Mouse (Mus musculus) megakaryocyte, embryonic 14.5 days (primary cell): ENCODE data around the gene Btaf1. TPM values are rescaled to one million over a fixed set of nuclear protein-coding genes. Genes with fewer than 3 reads are reported as not detected.

ENCODE experiments used
- H3K27me3 ChIP-seq: replicated peaks from 2 replicates; pipeline ENCODE3; 2012; ENCODE audit warnings: inconsistent platforms
- H3K36me3 ChIP-seq: replicated peaks from 2 replicates; pipeline ENCODE3; 2012; ENCODE audit warnings: low read length, inconsistent platforms, mixed read lengths
- H3K4me1 ChIP-seq: 2 replicates; pipeline ENCODE4 v1.6.1; 2012; ENCODE audit warnings: inconsistent platforms
- H3K4me3 ChIP-seq: replicated peaks from 2 replicates; pipeline ENCODE3; 2012; ENCODE audit warnings: moderate library complexity, mild to moderate bottlenecking, inconsistent platforms
- H3K9me3 ChIP-seq: 2 replicates; pipeline ENCODE4 v1.6.1; 2012; ENCODE audit warnings: inconsistent platforms
- FLI1 ChIP-seq: IDR thresholded peaks from 2 replicates; pipeline ENCODE4 v1.6.1; 2012; ENCODE audit warnings: low read length, inconsistent platforms, mixed read lengths
- GATA1 ChIP-seq: IDR thresholded peaks from 3 replicates; pipeline ENCODE4 v1.6.1; 2012; ENCODE audit warnings: mixed read lengths, low read length, inconsistent platforms, borderline replicate concordance
- polyA plus RNA-seq: library from polyadenylated mRNA; stranded (reverse); fragments of >175 nt; gene quantifications from 2 replicates; pipeline ENCODE4 v1.2.3, GENCODE M21; 2012; ENCODE audit warnings: low replicate concordance; ENCODE audit not compliant: insufficient read depth

Btaf1 gene
- polyA plus RNA-seq, 1 experiment: 0.32 TPM

- TF ChIP-seq GATA1 (no peak), FLI1 (no peak)
- H3K36me3 ChIP-seq: no peaks in the 10 kb centered on the region
- peaks cover 15% of the 10 kb centered on the region for H3K4me1 ChIP-seq
- no peaks in the 10 kb centered on the region for H3K9me3 ChIP-seq
- H3K27me3 ChIP-seq: peaks cover 21% of the 10 kb centered on the region
- H3K4me3 ChIP-seq: peak overlapping the region; percentile 90
Observed at GRCm38 (mm10) chr19:36904211-36905007, 21.5 kb upstream of the Btaf1 start.

DNA sequence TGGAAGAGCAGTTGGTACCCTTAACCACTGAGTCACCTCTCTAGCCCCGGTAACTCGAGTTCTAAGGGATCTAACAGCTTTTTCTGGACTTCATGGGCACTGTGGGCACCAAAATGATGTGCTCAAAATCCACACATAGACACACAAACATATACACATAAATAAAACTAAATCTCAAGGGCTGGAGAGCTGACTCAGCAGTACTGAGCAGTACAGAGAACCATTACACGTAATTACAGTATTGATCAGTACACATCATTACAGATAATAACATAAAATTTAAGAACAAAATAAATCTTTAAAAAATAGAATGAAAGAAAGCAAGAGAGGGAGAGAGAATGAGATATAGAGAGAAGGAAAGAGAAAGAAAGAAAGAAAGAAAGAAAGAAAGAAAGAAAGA lies 16.7 kb upstream of the Btaf1 start:
- Histone ChIP-seq H3K9me3 (0 out of 2 replicates have a peak, but pooled peaks cover 3% of the 10 kb centered on the region), H3K27me3 (peaks cover 29% of the 10 kb centered on the region), H3K36me3 (no peaks in the 10 kb centered on the region), H3K4me3 (no peak overlapping the region), H3K4me1 (peaks cover 11% of the 10 kb centered on the region)
- no peak for TF ChIP-seq GATA1
- no peak for TF ChIP-seq FLI1

DNA sequence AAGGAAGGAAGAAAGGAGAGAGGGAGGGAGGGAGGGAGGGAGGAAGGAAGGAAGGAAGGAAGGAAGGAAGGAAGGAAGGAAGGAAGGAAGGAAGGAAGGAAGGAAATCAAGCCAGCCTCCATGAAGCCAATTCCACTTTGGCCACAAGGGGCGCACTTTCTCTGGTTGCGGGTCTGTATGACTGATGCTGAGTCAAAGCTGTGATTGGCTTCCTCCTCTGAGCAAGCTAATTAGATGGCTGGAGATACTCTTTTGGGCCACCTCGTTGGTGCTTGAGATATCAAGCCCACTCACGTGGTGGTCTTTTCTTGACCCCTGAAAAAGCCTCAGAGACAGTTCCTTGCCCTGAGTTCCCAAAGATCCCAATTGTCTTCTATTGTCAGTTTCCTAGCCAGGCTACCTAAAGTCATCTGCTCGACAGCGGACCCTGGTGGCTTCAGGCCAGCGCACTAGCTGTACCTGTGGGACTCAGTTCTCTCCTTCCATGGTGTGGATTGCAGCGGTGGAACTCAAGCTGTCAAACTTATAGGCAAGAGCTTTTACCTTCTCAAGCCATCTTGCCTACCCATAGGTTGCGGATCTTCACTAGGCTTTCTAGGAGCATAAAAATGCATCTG lies 16.1 kb upstream of the Btaf1 start:
- no peak overlapping the region for H3K4me3 ChIP-seq
- no peaks in the 10 kb centered on the region for H3K36me3 ChIP-seq
- TF ChIP-seq GATA1 (no peak), FLI1 (no peak)
- peaks cover 4% of the 10 kb centered on the region; the same call in 1 of the 2 replicates for H3K4me1 ChIP-seq
- peaks cover 26% of the 10 kb centered on the region for H3K27me3 ChIP-seq
- H3K9me3 ChIP-seq: 0 out of 2 replicates have a peak, but pooled peaks cover 3% of the 10 kb centered on the region

GRCm38 (mm10) chr19:36910424-36911045 lies 15.3 kb upstream of the Btaf1 start:
- H3K4me3 ChIP-seq: peak overlapping the region; percentile 42
- no peaks in the 10 kb centered on the region for H3K36me3 ChIP-seq
- peaks cover 26% of the 10 kb centered on the region for H3K27me3 ChIP-seq
- no peak for TF ChIP-seq GATA1
- no peak for TF ChIP-seq FLI1
- H3K9me3 ChIP-seq: 0 out of 2 replicates have a peak, but pooled peaks cover 3% of the 10 kb centered on the region
- H3K4me1 ChIP-seq: peaks cover 5% of the 10 kb centered on the region; the same call in 1 of the 2 replicates

- peaks cover 29% of the 10 kb centered on the region for H3K27me3 ChIP-seq
- H3K4me3 ChIP-seq: no peak overlapping the region
- H3K4me1 ChIP-seq: peaks cover 12% of the 10 kb centered on the region
- H3K9me3 ChIP-seq: 0 out of 2 replicates have a peak, but pooled peaks cover 3% of the 10 kb centered on the region
- TF ChIP-seq FLI1 (no peak), GATA1 (no peak)
- no peaks in the 10 kb centered on the region for H3K36me3 ChIP-seq
Observed at GRCm38 (mm10) chr19:36913064-36913463, 12.8 kb upstream of the Btaf1 start.

- Histone ChIP-seq H3K27me3 (peaks cover 25% of the 10 kb centered on the region), H3K4me1 (peaks cover 23% of the 10 kb centered on the region), H3K9me3 (no peaks in the 10 kb centered on the region), H3K36me3 (no peaks in the 10 kb centered on the region), H3K4me3 (no peak overlapping the region)
- TF ChIP-seq GATA1 (no peak), FLI1 (no peak)
Observed at GRCm38 (mm10) chr19:36916206-36916605, 9.7 kb upstream of the Btaf1 start.

GRCm38 (mm10) chr19:36916876-36917389 lies 8.9 kb upstream of the Btaf1 start:
- TF ChIP-seq FLI1 (no peak), GATA1 (no peak)
- peaks cover 23% of the 10 kb centered on the region for H3K4me1 ChIP-seq
- peaks cover 22% of the 10 kb centered on the region for H3K27me3 ChIP-seq
- H3K4me3 ChIP-seq: no peak overlapping the region
- H3K36me3 ChIP-seq: no peaks in the 10 kb centered on the region
- H3K9me3 ChIP-seq: no peaks in the 10 kb centered on the region

DNA sequence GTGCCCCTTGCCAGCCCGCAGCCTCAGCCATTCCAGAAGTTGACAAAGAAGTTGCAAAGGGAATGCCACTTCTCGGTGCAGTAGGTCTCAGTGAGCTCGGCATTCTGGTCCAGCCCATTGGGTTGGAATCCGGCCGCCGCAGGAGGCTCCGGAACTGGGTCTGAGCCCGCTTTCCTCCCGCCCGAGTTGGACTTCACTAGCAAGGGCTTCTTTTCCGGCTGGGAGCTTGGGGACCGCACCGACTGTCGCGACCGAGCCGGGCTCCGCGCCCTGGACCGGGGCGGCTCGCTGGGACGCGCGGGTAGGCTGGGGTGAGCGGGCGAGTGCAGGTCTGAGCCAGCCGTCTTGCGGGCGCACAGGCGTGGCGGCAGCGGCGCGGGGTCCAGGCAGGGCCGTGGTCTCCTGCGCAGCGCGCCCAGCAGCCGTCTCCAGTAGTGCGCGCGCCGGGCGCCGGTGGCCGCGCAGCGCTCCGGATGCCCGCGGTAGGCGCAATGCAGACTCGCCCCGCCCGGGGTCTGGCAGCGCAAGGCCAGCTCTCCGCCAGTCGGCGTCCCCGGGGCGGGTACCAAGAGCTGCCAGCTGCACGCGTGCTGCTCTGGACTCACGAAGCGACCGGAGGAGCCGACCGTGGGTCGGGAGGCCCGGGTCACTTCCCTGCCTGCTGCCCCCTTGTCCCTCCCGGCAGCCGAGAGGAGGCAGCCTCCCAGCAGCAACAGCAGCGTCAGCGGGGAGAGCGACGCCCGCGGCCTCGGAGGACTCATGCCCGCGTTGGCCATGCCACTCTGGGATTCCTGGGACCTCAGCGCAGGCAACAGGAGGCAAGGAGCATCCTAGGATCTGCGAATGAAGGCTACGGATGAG lies 7.2 kb upstream of the Btaf1 start:
- Histone ChIP-seq H3K4me3 (peak overlapping the region; percentile 94), H3K4me1 (peaks cover 27% of the 10 kb centered on the region), H3K27me3 (peaks cover 13% of the 10 kb centered on the region), H3K36me3 (no peaks in the 10 kb centered on the region), H3K9me3 (no peaks in the 10 kb centered on the region)
- TF ChIP-seq GATA1: no peak
- no peak for TF ChIP-seq FLI1

GRCm38 (mm10) chr19:36919466-36919865 lies 6.4 kb upstream of the Btaf1 start, which contains the start of gene Fgfbp3:
TSS of gene Fgfbp3 (minus strand) at chr19:36919615.
- Histone ChIP-seq H3K4me3 (peak within 1 kb of the TSS; percentile 94), H3K9me3 (no peaks in the 10 kb centered on the region), H3K36me3 (no peaks in the 10 kb centered on the region), H3K4me1 (peaks cover 29% of the 10 kb centered on the region), H3K27me3 (peaks cover 13% of the 10 kb centered on the region)
- no peak for TF ChIP-seq GATA1
- no peak for TF ChIP-seq FLI1
